Mouse (Mus musculus) lung, embryonic 14.5 days (tissue): ENCODE data around the gene Trpv4. TPM values are rescaled to one million over a fixed set of nuclear protein-coding genes. Genes with fewer than 3 reads are reported as not detected.

ENCODE experiments used
- ATAC-seq: fragments of 200-750 bp; cut with Nextera tagmentation; 2 replicates; pipeline ENCODE4 v1.8.0; 2017; ENCODE audit warnings: mild to moderate bottlenecking, moderate TSS enrichment, moderate library complexity; ENCODE audit not compliant: insufficient read depth
- DNase-seq: peaks from one replicate; pipeline ENCODE4 v3.0.0-alpha.2; 2015
- H3K27ac ChIP-seq: fragments of 300-500 bp; sonication (generic); 2 replicates; pipeline ENCODE4 v1.5.1; 2014; ENCODE audit warnings: low read depth, mild to moderate bottlenecking, moderate library complexity
- H3K27me3 ChIP-seq: fragments of 300-500 bp; sonication (generic); 2 replicates; pipeline ENCODE4 v1.6.1; 2014; ENCODE audit warnings: low read length, control low read depth; ENCODE audit not compliant: insufficient read depth
- H3K36me3 ChIP-seq: fragments of 300-500 bp; sonication (generic); 2 replicates; pipeline ENCODE4 v1.6.1; 2014; ENCODE audit warnings: control low read depth; ENCODE audit not compliant: insufficient read depth
- H3K4me1 ChIP-seq: fragments of 300-500 bp; sonication (generic); 2 replicates; pipeline ENCODE4 v1.6.1; 2014; ENCODE audit warnings: antibody characterized with exemption, control low read depth; ENCODE audit not compliant: insufficient read depth
- H3K4me2 ChIP-seq: fragments of 300-500 bp; sonication (generic); 2 replicates; pipeline ENCODE4 v1.6.1; 2014; ENCODE audit warnings: mild to moderate bottlenecking
- H3K4me3 ChIP-seq: fragments of 300-500 bp; sonication (generic); 2 replicates; pipeline ENCODE4 v1.5.1; 2014; ENCODE audit warnings: low read depth, low read length
- H3K9ac ChIP-seq: fragments of 300-500 bp; sonication (generic); 2 replicates; pipeline ENCODE4 v1.6.1; 2014
- H3K9me3 ChIP-seq: fragments of 300-500 bp; sonication (generic); 2 replicates; pipeline ENCODE4 v1.6.1; 2016; ENCODE audit warnings: low read depth, low read length, control low read depth
- CTCF ChIP-seq: IDR thresholded peaks from 2 replicates; pipeline ENCODE4 v1.5.1; 2016; ENCODE audit warnings: antibody characterized with exemption, low read depth
- WGBS: fragments of 180-500 bp; shearing (Covaris S2); extraction: QIAGEN DNeasy Blood & Tissue Kit; methylation state at CpG from one replicate; pipeline ENCODE4 v1.1.7; 2014; 5-methylcytosine and 5-hydroxymethylcytosine counted together
- polyA plus RNA-seq: library from polyadenylated mRNA; unstranded; fragments of >200 nt; fragmentation: Nextera tagmentation; extraction: Ambion mirVana; gene quantifications from 2 replicates; pipeline ENCODE4 v1.2.1, GENCODE M21; 2014

Trpv4 gene
- polyA plus RNA-seq, 1 experiment from 2014 or later = 1.0 TPM

- no peak overlapping the region for H3K27ac ChIP-seq
- H3K4me2 ChIP-seq = no peak overlapping the region
- no peak for TF ChIP-seq CTCF
- DNase-seq (no peak), ATAC-seq (no peak)
- H3K9me3 ChIP-seq = no peaks in the 10 kb centered on the region
- 84% methylated on average over 5 of the region's 5 CpGs for WGBS
- no peak overlapping the region for H3K9ac ChIP-seq
- H3K27me3 ChIP-seq = no peaks in the 10 kb centered on the region
- H3K4me1 ChIP-seq = peaks cover 8% of the 10 kb centered on the region; the same call in 1 of the 2 replicates
- no peak overlapping the region for H3K4me3 ChIP-seq
- no peaks in the 10 kb centered on the region for H3K36me3 ChIP-seq
Observed at GRCm38 (mm10) chr5:114685986-114686385, 27.8 kb upstream of the Trpv4 start.

GRCm38 (mm10) chr5:114681717-114682116 lies 23.5 kb upstream of the Trpv4 start:
- Histone ChIP-seq H3K27me3 (no peaks in the 10 kb centered on the region), H3K4me2 (no peak overlapping the region), H3K9ac (no peak overlapping the region), H3K4me3 (no peak overlapping the region), H3K4me1 (peaks cover 3% of the 10 kb centered on the region; the same call in 1 of the 2 replicates), H3K36me3 (0 out of 2 replicates have a peak, but pooled peaks cover 6% of the 10 kb centered on the region), H3K27ac (peak overlapping the region; percentile 15; the same call in 1 of the 2 replicates), H3K9me3 (no peaks in the 10 kb centered on the region)
- WGBS = 59% methylated on average over 8 of the region's 8 CpGs
- DNase-seq (peak; percentile 50), ATAC-seq (no peak)
- no peak for TF ChIP-seq CTCF

GRCm38 (mm10) chr5:114680676-114681285 lies 22.6 kb upstream of the Trpv4 start:
- Histone ChIP-seq H3K4me3 (no peak overlapping the region), H3K4me1 (peaks cover 3% of the 10 kb centered on the region; the same call in 1 of the 2 replicates), H3K36me3 (0 out of 2 replicates have a peak, but pooled peaks cover 12% of the 10 kb centered on the region), H3K27me3 (no peaks in the 10 kb centered on the region), H3K9me3 (no peaks in the 10 kb centered on the region), H3K4me2 (no peak overlapping the region), H3K27ac (peak overlapping the region; percentile 15; the same call in 1 of the 2 replicates), H3K9ac (no peak overlapping the region)
- TF ChIP-seq CTCF = no peak
- 52% methylated on average over 19 of the region's 19 CpGs for WGBS
- peak; percentile 33 for DNase-seq
- ATAC-seq = no peak

- H3K9me3 ChIP-seq = no peaks in the 10 kb centered on the region
- ATAC-seq = no peak
- 66% methylated on average over 17 of the region's 17 CpGs for WGBS
- peaks cover 3% of the 10 kb centered on the region; the same call in 1 of the 2 replicates for H3K4me1 ChIP-seq
- 0 out of 2 replicates have a peak overlapping the region, but pooled peaks have one; percentile 12 for H3K27ac ChIP-seq
- no peak for DNase-seq
- H3K4me2 ChIP-seq = no peak overlapping the region
- H3K4me3 ChIP-seq = no peak overlapping the region
- H3K27me3 ChIP-seq = no peaks in the 10 kb centered on the region
- no peak overlapping the region for H3K9ac ChIP-seq
- TF ChIP-seq CTCF = no peak
- 0 out of 2 replicates have a peak, but pooled peaks cover 12% of the 10 kb centered on the region for H3K36me3 ChIP-seq
Observed at GRCm38 (mm10) chr5:114679841-114680591, 21.8 kb upstream of the Trpv4 start.

- Histone ChIP-seq H3K9me3 (no peaks in the 10 kb centered on the region), H3K27me3 (no peaks in the 10 kb centered on the region), H3K4me2 (no peak overlapping the region), H3K4me3 (no peak overlapping the region), H3K9ac (no peak overlapping the region), H3K27ac (no peak overlapping the region), H3K4me1 (no peaks in the 10 kb centered on the region), H3K36me3 (peaks cover 21% of the 10 kb centered on the region; the same call in 1 of the 2 replicates)
- WGBS = 80% methylated on average over 8 of the region's 8 CpGs
- DNase-seq (no peak), ATAC-seq (no peak)
- no peak for TF ChIP-seq CTCF
Observed at GRCm38 (mm10) chr5:114674594-114674993, 16.4 kb upstream of the Trpv4 start.

GRCm38 (mm10) chr5:114673114-114673513 lies 14.9 kb upstream of the Trpv4 start:
- ATAC-seq = no peak
- Histone ChIP-seq H3K4me2 (no peak overlapping the region), H3K4me1 (no peaks in the 10 kb centered on the region), H3K9me3 (no peaks in the 10 kb centered on the region), H3K4me3 (no peak overlapping the region), H3K36me3 (peaks cover 21% of the 10 kb centered on the region; the same call in 1 of the 2 replicates), H3K27ac (no peak overlapping the region), H3K9ac (no peak overlapping the region), H3K27me3 (no peaks in the 10 kb centered on the region)
- DNase-seq = no peak
- WGBS = 84% methylated on average over 13 of the region's 13 CpGs
- peak; percentile 23; the same call in 1 of the 2 replicates for TF ChIP-seq CTCF

- no peak overlapping the region for H3K27ac ChIP-seq
- H3K9me3 ChIP-seq = no peaks in the 10 kb centered on the region
- H3K4me1 ChIP-seq = no peaks in the 10 kb centered on the region
- TF ChIP-seq CTCF = no peak
- no peaks in the 10 kb centered on the region for H3K27me3 ChIP-seq
- no peak overlapping the region for H3K4me3 ChIP-seq
- DNase-seq (no peak), ATAC-seq (no peak)
- H3K36me3 ChIP-seq = peaks cover 5% of the 10 kb centered on the region; the same call in 1 of the 2 replicates
- H3K4me2 ChIP-seq = no peak overlapping the region
- no peak overlapping the region for H3K9ac ChIP-seq
- WGBS = 93% methylated on average over 5 of the region's 5 CpGs
Observed at GRCm38 (mm10) chr5:114669014-114669413, 10.8 kb upstream of the Trpv4 start.
